Mouse (Mus musculus): ENCODE measurements around the gene Trappc4.
"Not testable (repeated sequence)": the region's sequence is repeated elsewhere in the genome, so short reads cannot be mapped to it uniquely, and the experiment has no call there.

Trappc4 gene

GRCm38 (mm10) chr9:44406906-44407751 lies at the start of gene Trappc4, which contains the start of gene Rps25:
Gene Trappc4, minus strand, starts transcription at chr9:44407600.
Gene Rps25, plus strand, starts transcription at chr9:44407139.
- DNase-seq (ENCODE audit: low read depth, low spot score), result peak; percentile 96

DNA sequence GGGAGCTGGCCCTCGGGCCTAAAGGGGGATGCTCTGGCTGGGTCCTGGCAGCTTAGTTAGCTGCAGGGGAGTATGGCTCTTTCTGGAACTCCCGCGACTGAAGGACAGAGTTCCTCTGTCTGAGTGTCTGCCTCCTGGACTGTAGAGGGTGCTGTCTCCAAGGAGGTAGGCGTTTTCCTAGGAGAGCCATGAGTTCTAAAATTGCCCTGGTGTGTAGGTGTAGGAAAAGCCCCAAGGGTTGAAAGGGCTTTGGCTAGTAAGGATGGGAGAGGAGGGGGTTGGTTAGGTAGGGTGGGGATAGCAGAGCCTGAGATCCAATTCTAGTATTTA lies 47.5 kb upstream of the Trappc4 start, which contains the start of gene Upk2:
Upk2 (minus strand) TSS at position 86 of the 330 bp plus-strand sequence.
- no peak for DNase-seq (ENCODE audit: low read depth, low spot score)

DNA sequence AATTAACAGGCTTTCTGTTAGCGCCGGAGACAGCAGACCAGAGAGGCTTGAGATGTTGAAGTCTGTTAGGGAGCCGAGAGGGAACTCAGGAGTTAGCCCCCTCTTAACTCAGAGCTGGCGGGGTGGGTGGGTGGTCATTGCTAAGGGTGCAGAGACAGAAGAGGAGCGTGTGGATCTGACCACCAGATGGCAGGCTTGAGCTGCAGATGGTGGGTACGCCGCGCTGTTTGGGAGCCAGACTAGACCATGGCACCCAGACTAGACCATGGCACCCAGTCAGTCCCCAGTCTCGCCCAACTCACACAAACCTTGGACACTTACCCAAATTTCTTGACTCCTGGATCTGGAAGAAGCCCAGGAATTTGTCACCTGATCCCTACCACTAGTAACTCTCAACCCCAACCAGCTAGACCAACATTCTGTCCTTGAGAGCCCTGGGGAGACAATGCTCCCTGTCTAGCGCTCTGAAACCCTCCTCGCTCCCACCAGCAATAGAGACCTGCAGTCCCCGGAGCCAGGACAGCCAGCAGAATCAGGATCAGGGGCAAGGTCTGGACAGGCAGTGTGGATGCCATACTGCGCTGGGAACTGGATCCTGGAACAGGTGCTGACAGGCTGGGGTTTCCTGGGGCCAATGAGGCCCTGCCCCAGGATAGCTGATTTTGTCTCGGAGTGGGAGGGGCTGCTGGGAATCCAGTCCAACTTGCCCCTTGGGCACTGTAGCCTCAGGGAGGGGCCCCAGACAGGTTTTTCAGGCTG lies 46.9 kb upstream of the Trappc4 start:
- no peak for DNase-seq (ENCODE audit: low read depth, low spot score)

DNA sequence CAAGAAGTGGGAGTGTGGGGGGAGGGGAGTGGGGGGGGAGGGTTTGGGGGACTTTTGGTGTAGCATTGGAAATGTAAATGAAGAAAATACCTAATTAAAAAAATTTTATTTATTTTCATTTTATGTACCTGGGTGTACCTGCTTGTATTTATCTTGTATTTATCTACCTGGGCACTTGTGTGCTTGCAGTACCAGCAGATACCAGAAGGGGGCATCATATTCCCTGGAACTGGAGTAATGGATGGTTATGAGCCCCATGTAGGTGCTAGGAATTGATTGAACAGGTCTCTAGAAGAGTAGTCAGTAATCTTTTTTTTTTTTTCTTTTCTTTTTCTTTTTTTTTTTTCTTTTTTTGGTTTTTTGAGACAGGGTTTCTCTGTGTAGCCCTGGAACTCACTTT lies 43.0 kb upstream of the Trappc4 start:
- DNase-seq (ENCODE audit: low read depth, low spot score), result no peak

- DNase-seq (ENCODE audit: low read depth, low spot score), result not testable (repeated sequence)
Measured at GRCm38 (mm10) chr9:44444402-44445025, 37.1 kb upstream of the Trappc4 start.

DNA sequence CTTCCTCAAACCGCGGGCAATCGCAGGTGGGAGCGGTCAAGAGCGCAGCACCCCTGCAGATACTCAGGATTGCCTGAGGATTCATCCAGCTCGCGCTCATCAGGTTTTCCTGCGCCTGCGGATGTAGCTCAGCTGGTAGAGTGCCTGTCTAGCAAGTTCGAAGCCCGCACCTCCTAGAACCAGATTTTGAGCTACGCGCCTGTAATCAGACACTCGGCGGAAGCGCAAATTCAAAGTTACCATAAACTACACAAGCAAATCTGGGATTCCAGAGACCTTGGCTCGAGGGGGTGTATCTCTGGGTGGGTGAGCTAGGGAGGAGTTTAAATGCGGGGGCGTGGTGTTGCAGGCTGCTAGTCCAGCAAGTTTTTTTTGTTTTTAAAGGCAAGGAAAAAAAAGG lies 33.6 kb upstream of the Trappc4 start, which contains the start of gene Foxr1:
Foxr1 (minus strand) TSS at position 176 of the 400 bp plus-strand sequence.
- no peak for DNase-seq (ENCODE audit: low read depth, low spot score)

- no peak for DNase-seq (ENCODE audit: low read depth, low spot score)
Measured at GRCm38 (mm10) chr9:44435747-44436146, 28.3 kb upstream of the Trappc4 start.

DNA sequence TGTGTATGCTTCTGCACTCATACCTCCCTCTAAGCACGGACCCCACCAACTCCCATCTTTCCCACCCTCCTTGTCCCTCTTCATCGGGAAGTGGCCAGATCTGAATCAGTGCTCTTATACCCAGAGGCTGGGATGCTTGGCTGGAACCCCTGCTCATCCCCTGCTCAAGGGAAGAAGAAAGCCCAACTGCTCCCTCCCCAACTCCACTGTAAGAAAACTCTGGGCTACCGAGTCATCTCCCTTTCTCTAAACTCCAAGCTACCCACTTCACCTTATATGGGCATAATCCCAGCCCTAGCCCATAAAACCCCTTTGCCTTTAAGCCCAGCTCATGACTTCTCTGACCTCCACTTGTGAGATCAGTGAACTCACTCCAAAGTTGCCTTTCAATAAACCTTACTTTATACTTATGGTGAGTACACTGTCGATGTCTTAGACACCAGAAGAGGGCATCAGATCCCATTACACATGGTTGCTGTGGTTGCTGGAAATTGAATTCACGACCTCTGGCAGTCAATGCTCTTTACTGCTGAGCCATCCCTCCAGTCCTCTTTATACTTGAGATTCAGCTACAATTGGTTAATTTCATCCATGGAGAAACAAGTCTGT lies 25.3 kb upstream of the Trappc4 start:
- DNase-seq (ENCODE audit: low read depth, low spot score), result no peak

DNA sequence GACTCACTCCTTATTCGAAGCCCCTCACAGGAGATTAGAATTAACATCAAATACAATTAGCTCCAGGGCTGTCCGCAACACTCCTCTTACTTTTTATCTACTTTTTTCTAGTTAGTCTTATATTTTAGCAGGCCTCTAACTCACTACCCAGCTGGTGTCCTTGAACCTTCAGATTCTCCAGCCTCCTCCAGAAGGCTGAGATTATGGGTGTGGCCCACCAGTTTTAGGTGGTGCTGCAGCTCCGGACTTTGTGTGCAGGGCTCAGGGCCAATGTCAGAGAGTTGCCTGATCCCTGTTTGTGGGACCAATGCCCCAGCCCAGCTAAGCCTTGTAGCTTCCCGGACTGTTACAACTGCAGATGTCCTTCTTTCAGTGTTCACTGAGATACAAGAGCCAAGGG lies 16.2 kb upstream of the Trappc4 start:
- DNase-seq (ENCODE audit: low read depth, low spot score), result no peak

DNA sequence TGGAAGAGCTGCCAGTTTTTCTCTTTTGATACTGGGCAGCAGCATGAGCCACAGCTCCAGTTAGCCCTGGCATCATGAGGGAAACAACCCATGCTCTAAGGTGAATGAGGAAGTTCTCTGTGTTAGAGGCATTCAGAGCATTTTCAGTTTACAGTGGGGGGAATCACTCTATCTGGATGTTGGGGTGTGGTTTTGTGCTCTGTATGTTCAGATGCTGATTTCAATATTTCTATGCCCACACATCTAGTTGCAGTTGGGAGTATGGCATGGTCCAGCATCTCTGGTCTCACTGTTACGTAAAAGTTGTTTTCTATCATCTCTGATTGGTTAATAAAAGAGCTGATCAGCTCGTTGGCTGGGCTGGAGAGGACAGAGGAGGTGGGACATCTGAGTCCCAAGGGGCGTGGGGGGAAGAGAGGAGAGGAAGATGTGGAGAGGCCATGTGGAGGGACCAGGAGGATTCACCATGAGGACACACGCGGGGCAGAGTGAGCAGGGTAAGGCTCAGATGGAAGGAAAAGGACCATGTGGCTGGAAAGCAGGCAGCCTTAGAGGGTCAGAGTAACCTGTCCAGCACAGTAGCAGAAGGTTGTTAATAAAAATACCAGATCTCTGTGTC lies 13.0 kb upstream of the Trappc4 start:
- no peak for DNase-seq (ENCODE audit: low read depth, low spot score)

- not testable (repeated sequence) for DNase-seq (ENCODE audit: low read depth, low spot score)
Measured at GRCm38 (mm10) chr9:44419730-44420129, 12.3 kb upstream of the Trappc4 start.

DNA sequence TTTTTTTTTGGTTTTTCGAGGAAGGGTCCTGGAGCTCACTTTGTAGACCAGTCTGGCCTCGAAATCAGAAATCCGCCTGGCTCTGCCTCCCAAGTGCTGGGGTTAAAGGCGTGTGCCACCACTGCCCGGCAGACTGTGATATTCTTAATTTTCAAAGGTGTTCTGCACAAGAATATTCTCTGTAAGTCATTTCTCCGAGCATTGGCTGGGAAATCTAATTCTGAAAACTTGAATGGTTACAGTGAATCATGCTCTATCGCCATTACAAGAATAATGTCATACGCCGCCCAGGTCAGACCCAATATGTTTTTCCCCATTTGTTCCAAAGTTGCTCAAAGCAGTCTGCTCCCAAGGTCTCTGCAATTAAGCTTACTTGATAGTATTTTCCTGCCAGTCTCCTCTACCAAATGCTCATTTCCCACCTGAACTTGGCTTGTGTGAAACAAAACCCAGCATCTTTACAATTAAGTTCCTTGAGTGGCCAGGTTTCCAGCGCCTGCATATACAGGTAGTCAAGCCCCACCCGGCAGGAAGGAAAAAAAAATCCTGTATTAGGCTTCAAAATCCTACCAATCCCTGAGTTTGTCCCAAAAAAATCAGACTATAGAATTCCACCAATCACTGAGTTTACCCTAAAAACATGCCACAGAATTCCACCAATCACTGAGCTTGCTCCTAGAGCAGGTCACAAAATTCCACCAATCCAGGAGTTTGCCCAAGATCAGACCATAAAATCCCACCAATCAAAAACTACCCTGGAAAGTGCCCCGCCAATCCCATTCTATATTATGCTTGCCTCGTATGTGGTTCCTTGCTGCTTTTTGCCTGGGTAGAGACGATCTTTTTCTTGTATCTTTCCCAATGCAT lies 11.4 kb upstream of the Trappc4 start, which contains the start of gene Ccdc84:
Ccdc84 (minus strand) TSS at position 51 of the 867 bp plus-strand sequence.
- DNase-seq (ENCODE audit: low read depth, low spot score), result no peak

DNA sequence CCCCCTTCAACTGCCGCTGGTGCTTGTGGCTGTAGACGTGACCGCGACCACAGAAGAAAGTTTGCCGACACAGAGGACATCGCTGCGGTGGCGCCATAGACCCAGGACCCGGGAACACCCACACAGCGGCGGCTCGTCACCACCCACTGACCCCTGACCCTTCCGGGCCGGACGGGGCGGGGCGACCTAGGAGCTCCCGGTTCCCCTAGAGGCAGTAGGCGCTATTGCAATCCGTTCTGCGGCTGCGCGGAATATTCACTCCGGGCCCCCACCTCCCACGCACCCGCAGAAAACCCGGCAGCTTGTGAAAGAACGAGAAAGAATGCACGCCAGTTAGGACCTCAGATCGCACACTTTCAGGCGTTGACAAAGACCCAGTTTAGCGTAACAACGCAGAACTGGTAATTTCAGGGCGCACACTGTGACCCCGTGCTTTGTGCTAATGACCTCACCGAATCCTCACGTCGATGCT lies 10.5 kb upstream of the Trappc4 start:
- peak; percentile 90 for DNase-seq (ENCODE audit: low read depth, low spot score)

GRCm38 (mm10) chr9:44417156-44417891 lies 9.9 kb upstream of the Trappc4 start:
- no peak for DNase-seq (ENCODE audit: low read depth, low spot score)

DNA sequence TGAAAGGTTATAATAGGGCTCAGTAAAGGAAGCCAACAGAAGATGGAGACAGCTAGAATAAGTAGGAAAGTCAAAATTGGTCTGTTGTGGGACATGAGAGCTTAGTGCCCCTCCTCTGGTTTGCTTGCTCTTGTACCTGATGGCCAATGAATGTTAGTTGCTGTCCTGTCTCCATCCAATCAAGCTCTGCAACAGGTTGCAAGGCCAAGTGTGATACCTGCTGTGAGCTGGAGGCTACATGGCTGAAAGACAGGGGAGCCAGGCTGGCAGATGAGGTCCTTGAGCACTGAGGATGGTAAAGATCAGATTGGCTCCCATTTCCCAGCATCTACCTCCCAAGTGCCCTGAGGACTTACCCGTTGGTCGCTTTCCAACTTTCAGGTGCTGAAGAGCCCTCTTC lies 5.4 kb upstream of the Trappc4 start:
- DNase-seq (ENCODE audit: low read depth, low spot score), result no peak

DNA sequence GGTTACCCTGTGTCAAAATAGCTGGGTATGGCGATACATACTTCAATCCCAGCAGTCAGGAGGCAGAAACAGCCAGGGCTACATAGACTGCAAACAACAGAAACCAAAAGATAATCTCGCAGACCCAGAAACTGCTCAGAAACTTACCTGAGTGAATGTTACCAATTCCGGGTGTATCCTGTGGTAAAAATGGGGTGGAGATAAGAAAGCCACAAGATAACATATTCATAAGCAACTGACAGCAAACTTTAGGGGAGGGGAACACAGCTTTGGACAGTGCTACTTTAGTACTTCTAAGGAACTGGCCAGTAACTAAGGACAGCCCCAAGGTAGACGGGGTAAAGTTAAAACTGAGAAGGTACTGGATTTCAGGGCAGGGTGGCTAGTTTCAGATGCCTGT lies 4.9 kb upstream of the Trappc4 start:
- DNase-seq (ENCODE audit: low read depth, low spot score), result no peak

- DNase-seq (ENCODE audit: low read depth, low spot score), result no peak
Measured at GRCm38 (mm10) chr9:44411601-44412130, 4.3 kb upstream of the Trappc4 start.

DNA sequence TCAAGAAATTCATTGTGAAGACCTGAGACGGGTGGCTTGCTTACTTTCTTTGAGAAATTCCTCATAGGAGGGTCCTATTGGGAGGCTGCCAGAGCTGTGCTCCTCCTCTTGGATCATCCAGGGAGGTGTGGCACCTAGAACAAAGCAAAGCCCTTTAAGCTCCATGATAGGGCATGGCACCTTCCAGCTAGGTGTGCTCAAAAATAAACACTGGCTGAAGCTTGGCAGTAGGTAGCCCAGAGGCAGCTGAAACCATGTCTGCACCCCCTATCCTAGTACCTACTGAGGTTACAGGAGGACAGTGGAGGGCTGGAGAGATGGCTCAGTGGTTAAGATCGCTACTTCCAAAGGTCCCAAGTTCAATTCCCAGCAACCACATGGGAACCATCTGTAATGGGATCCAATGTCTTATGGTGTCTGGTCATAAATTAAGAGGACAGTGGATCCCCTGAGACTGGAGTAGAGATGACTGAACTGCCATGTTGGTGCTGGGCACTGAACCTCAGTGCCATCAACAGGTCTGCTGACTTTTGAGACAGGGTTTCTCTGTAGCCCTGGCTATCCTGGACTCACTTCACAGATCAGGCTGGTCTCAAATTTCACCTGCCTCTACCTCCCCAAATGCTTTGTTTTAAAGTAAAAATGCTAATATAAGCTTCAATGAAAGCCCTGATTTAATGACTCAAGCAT lies 3.4 kb upstream of the Trappc4 start:
- DNase-seq (ENCODE audit: low read depth, low spot score), result no peak

- not testable (repeated sequence) for DNase-seq (ENCODE audit: low read depth, low spot score)
Measured at GRCm38 (mm10) chr9:44408693-44409092, 1.3 kb upstream of the Trappc4 start.
